Mouse (Mus musculus) adipocyte (in vitro differentiated cells): ENCODE measurements around the gene Cbx6.
A peak's percentile ranks its signal among the peaks of the same experiment; 100 is the strongest.

Source experiments
- DNase-seq: peaks from one replicate; pipeline ENCODE4 v3.0.0-alpha.2; 2016; ENCODE audit warnings: low spot score

Gene Cbx6

GRCm38 (mm10) chr15:79803533-79804351, 30.7 kb downstream of the Cbx6 start:
- no peak for DNase-seq

- DNase-seq = no peak
Measured at GRCm38 (mm10) chr15:79802304-79802703, 32.2 kb downstream of the Cbx6 start.

GRCm38 (mm10) chr15:79801646-79802045, 32.8 kb downstream of the Cbx6 start:
- DNase-seq = no peak

GRCm38 (mm10) chr15:79800701-79801100, 33.8 kb downstream of the Cbx6 start:
- no peak for DNase-seq

- DNase-seq = no peak
Measured at GRCm38 (mm10) chr15:79798591-79798990, 35.9 kb downstream of the Cbx6 start.

GRCm38 (mm10) chr15:79797680-79798079, 36.8 kb downstream of the Cbx6 start:
- no peak for DNase-seq

GRCm38 (mm10) chr15:79797096-79797495, 37.4 kb downstream of the Cbx6 start:
- no peak for DNase-seq

GRCm38 (mm10) chr15:79796256-79796655, 38.2 kb downstream of the Cbx6 start:
- no peak for DNase-seq

- no peak for DNase-seq
Measured at GRCm38 (mm10) chr15:79794173-79794572, 40.3 kb downstream of the Cbx6 start.

GRCm38 (mm10) chr15:79793076-79793475, 41.4 kb downstream of the Cbx6 start:
- DNase-seq = no peak

GRCm38 (mm10) chr15:79792455-79792854, 42.0 kb downstream of the Cbx6 start:
- DNase-seq = no peak

GRCm38 (mm10) chr15:79791502-79791901, 43.0 kb downstream of the Cbx6 start:
- peak; percentile 66 for DNase-seq

GRCm38 (mm10) chr15:79790905-79791304, 43.6 kb downstream of the Cbx6 start:
- DNase-seq = no peak

- DNase-seq = no peak
Measured at GRCm38 (mm10) chr15:79790111-79790510, 44.4 kb downstream of the Cbx6 start.

GRCm38 (mm10) chr15:79787815-79788214, 46.7 kb downstream of the Cbx6 start:
- no peak for DNase-seq

- no peak for DNase-seq
Measured at GRCm38 (mm10) chr15:79785056-79785455, 49.4 kb downstream of the Cbx6 start.

- no peak for DNase-seq
Measured at GRCm38 (mm10) chr15:79777749-79778148, 56.7 kb downstream of the Cbx6 start, which contains the start of gene Dnal4. Dnal4 (minus strand) TSS chr15:79777849.

- no peak for DNase-seq
Measured at GRCm38 (mm10) chr15:79775662-79776061, 58.8 kb downstream of the Cbx6 start.

GRCm38 (mm10) chr15:79774117-79775027, 60.1 kb downstream of the Cbx6 start:
- DNase-seq = peak; percentile 98
